Mouse (Mus musculus) mature B cell (primary cell): ENCODE measurements at regions not wholly inside any gene's neighbourhood (a gene's known extent, or its start where the extent isn't known, plus 50 kb on each side); places are given as distances from the start of the nearest gene placed in this dataset.

Source experiments
- in situ Hi-C: fragments of 300-500 bp; cut with MboI; formaldehyde crosslinking; loops from 2 replicates; pipeline ENCODE4 v1.14.3; 2019

DNA sequence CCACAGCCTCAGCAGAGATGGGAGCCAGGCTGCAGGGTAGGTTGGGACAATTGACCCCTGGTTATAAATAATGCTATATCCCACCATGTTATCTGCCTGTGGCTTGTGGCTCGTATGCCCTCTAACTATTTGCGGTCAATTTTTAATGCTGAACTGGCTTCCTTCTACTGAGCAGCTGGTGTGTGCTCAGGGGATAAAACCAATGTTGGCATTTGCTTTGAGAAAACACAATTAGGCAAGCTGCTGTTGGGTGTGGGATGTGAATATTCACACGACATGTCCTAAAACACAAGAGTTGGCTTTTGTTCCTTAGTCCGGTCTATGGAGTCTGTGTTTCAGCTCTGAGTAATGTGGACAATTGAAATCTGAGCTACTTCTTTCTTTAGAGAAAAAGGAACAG, 123.6 kb upstream of the Npvf start:
- in situ Hi-C loops, result no loop called here

DNA sequence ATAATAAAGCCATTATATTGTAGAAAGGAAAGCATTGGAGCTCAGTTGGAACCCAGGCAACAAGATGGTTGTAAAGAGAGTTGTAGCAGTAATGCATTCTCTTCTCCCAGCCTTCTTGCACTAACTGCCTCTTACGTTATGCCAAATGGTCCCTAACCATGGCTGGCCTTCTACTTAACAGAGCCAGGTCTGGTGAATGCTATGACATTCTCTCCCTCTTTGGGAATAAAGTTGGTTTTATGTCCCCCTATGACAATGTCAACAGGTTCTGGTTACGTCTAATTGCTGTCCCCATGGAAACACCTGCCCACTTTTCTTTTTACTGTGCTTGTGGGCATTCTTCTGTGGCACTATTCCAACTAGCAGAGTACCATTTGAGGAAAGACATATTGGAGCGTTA, 126.4 kb upstream of the Npvf start:
- in situ Hi-C loops, result no loop called here

DNA sequence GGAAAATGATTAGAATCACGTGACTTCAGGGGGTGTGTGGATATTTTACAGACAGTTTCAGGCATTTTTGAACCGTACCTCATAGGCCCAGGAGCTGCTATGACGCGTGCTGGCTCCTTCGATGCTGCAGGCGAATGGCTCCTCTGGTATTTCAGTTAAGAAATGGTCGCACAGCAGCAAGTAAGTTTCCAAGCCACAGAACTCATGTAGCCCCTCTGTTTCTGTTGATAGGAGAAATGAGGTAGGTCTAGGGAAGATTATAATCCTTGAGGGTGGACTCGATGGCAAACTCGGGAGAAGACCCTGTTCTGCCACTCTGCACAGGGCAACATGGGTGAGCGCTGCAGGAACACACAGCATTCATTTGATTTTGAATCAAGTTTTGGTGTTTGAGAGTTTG, 127.0 kb upstream of the Npvf start:
- in situ Hi-C loops, result no loop called here

DNA sequence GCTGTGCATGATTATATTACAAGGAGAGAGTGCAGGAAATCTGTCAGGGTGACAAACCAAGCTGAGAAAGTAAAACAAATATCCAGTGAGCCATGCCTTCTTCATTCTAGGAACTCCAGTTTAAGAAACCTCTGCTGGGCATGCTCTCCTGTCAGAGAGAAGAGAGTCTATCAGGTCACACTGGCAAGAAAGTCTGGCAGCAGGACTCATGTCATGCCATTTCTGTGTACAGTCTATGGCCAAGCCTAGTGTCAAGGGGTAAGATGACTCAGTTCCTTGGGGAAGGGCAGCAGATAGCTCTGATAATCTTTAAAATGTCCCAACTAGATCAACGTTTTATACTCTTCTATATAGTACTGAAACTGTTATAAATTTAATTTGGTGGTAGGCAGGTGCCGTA, 128.0 kb upstream of the Npvf start:
- in situ Hi-C loops, result no loop called here

DNA sequence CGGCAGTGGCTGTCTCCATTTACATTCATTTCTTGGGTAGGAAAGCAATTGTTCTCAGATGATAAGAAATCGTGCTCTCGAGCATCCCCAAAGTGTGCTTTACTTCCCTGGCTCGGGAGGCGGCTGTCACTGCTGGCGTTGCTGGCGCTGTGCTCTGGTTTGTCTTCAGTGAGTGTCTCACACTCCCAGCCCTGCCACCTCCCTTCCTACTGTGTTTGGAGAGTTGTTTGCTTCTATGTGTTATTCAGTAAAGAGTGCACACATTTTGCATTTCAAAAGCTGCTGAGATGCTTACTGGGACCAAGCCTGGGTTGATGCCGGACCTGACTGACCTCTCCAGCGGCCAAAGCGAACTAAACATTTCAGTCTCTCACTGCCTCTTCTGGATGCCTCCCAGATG, 129.3 kb upstream of the Npvf start:
- in situ Hi-C loops, result no loop called here

DNA sequence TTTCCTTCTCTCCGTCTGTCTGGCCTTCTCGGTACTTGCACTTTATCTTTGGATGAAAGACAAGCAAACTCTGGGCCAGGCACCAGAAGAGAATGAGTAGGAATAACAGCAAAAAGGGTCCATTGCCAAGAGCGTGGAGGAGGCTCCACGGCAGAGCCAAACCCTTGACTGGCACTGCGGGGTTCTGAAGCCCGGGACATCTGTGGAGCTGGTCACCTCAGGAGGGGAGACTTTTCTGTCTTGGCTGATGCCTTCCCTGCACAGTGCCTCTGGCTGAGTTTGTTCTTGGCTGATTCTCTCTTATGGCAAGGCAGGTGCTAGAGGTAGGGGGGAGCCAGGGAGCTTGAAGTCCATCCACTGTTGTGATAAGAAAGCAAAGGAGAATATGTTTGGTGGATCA, 130.1 kb upstream of the Npvf start:
- in situ Hi-C loops, result no loop called here

DNA sequence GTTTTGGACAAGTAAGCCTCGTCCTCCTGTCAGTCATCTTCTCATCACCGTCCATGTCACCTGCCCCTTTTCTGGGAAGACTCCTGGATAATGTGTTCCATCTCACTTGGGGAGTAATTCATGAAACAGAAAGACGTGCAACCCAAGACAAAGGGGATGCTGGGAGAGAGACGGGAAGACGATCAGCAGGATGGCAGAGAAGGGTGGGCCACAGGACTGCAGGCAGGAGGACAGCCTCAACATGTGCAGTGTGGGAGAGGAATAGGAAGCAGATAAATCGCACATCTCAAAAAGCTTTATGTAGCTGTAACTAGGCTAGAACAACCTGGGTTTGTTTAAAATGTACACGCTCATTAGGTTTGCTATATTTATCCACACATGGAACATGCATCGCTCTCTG, 133.4 kb upstream of the Npvf start:
- in situ Hi-C loops, result no loop called here

DNA sequence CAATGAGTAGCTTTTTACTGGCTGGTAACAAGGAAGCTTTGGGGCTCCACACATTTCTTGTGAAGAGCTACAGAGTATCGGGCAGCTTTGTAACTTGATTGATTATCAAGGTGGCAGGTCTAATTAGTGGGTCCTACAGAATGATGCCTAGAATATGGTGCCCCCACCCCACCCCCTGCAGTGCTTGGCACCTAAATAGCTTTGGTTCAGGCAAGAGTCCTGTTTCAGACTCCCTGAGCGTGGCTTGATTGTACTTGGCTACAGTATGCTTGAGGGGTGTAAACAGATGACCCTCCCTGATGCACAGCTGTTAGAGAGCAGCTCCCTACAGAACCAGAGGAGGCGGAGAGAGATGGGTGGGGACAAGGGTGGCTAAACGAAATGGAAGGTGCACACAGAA, 145.7 kb upstream of the Npvf start:
- in situ Hi-C loops, result loop anchor here (25.0 kb wide), 1 partner anchor 1437 kb away; the partner anchor contains the start of genes Hoxa10, Hoxa11 and Hoxa9

DNA sequence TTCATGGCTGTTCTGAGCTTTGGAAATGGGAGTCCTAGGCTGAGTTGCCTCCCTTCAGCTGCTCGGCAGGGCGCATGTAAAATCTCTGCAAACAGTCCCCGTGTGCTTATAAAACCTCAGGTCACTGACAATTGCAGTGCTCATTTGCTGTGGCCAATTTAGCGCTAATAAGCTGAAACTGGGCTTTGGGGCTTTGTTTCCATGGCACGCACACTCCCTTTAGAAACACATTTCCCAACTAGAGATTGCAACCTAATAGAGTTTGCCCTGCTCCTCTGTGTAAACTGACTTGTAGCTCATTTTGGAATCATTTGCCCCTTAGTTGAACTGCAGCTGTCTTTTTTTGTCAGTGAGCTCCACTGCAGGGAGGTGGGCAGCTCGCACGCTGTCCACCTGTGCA, 148.7 kb upstream of the Npvf start:
- in situ Hi-C loops, result loop anchor here (25.0 kb wide), 1 partner anchor 1434 kb away; the partner anchor contains the start of genes Hoxa10, Hoxa11 and Hoxa9

DNA sequence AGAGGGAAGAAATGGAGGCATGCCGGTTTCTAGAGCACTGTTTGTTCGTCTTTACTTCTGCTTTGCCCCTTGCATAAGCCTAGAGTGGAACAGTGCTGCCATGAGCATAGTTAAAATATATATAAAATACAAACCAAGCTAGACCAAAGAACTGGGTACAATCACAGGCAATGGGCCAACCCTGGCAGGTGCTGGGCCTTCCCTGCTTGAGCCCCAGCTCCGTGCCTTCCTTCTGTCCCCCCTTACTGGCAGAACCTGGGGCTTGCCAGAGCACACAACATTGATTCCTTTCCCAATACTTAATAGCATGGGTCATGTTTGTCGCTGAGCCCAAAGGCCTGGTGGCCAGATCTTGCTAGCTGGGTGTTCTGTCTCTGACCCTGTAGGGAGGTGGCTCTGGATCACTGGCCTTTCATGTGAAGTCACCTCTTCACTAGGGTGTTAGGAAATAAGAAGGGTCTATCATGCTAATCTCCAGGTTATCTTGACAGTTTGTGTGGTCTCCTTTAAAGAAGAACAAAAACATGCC, 150.3 kb upstream of the Npvf start:
- in situ Hi-C loops, result loop anchor here (25.0 kb wide), 1 partner anchor 1433 kb away; the partner anchor contains the start of genes Hoxa10, Hoxa11 and Hoxa9

DNA sequence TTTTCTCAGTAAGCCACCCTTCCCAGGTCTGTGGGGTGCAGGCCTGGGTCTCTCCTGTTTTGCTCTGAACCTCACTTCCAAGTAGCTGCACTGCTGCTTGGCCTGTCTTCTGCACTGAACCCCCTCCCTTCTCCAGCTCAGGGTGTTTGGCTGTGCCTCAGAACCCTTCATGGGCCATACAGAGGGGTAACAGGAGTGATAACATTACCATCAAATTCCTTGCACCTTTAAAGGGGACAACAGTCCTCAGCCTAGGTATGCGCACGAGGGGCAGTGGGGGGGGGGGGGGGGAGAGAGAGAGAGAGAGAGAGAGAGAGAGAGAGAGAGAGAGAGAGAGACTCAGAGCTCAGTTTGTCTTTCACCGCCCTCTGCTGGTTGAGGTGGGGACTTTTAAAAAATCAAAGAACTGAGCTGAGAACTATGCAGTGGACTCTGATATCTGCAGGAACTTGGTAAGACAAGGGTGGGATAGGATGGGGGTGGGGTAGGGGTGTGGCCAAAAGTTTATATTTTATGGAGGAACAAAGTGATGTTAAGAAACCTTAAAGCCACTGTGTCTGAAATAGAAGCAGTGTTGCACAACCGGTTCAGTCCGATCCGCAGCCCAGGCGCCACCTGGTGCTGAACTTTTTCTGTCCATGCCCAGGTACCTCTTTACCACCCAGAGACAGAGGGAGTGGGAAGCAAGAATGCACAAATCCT, 152.3 kb upstream of the Npvf start:
- in situ Hi-C loops, result loop anchor here (25.0 kb wide), 1 partner anchor 1431 kb away; the partner anchor contains the start of genes Hoxa10, Hoxa11 and Hoxa9

DNA sequence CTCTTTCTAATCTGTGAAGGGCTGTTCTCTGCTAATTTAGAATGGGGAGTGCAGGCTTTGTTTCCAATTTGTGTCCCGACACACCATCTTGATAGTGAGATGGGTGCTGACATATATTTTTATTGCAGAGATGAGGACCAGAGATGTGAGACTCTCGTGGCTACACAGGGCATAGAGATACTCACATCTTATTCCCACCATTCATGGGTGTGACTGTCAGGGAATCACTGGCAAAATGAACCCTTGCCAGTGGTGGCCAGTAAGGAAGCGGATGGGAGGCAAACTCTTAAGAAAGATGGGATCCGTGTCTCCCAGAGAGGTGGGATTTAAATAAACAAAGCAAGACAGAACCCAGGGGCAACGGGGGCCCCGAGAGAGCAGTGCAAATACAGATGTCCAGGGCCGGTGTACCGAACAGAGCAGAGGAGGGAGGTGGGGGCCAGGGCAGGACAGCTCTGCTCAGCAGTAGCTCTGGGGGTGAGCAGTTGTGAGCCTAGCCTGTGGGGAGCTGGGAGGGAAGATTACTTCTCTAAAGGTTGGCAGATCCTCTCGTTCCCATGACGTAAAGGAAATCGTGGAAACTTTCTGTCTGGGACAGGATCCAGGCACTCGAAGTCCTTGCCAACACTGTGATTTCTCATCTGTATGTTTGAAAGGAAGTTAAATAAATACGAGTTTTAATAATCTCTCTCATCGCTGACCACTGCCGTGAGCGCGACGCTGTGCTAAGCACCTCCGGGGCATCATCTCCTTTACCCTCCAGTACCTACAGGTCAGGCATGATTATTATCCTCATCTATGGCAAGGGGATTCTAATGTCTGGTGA, 153.2 kb upstream of the Npvf start:
- in situ Hi-C loops, result loop anchor here (25.0 kb wide), 1 partner anchor 1430 kb away; the partner anchor contains the start of genes Hoxa10, Hoxa11 and Hoxa9

DNA sequence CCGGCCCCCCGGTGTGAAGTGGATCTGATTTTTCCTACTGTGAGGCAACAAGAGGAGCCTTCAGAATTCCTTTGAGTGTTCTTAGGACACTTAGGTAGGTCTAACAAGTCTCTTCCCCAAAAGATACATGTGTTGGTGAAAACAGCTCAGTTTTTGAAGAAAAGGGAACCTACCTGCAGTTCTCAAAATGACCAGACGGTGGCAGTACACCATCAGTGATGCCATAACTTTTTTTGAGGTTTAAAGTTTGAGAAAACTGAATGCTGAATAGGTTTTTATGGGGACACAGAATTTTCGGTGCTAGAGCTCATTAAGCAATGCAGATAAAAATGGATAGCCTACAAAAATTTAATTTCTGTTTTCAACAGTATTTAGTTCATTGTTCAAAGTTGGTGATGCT, 153.9 kb upstream of the Npvf start:
- in situ Hi-C loops, result loop anchor here (25.0 kb wide), 1 partner anchor 1429 kb away; the partner anchor contains the start of genes Hoxa10, Hoxa11 and Hoxa9

DNA sequence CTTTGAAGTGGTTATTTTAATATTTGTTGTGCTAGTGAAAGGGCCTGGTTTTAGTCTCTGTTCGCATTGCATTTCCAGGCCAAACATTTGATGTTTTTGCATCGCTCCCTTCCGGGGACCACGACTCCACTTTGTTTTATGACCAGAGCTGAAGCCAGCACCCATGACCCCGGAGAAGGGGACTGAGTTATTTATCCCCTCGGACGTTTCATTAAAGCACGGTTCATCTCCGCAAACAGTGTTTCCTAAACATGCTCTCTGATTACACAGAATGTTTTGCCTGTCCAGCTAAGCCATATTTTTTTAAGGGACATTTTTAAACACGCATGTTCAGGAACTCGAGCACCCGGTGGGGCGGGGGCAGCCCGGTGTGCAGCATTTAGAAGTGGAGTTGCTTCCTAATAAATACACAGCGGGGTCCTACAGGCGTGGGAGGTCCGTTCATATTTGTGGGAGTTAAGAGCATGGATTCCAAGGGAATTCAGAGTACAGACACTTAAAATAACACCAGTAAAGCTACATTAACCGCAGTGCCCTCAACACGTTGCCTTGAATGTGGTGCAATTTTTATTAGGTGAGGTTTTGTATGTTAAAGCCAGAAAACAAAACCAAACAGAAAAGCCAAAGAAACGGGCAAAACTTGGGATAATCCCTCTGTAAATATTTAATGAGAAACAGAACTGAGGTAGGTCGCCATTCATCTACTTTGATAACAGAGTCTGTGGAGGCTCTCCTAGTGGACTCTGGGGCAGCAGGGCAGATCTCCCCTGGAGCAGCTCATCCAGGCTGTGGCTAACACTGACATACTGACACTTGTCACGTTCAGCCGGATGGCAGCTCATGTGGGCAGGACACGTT, 154.8 kb upstream of the Npvf start:
- in situ Hi-C loops, result loop anchor here (25.0 kb wide), 1 partner anchor 1428 kb away; the partner anchor contains the start of genes Hoxa10, Hoxa11 and Hoxa9

DNA sequence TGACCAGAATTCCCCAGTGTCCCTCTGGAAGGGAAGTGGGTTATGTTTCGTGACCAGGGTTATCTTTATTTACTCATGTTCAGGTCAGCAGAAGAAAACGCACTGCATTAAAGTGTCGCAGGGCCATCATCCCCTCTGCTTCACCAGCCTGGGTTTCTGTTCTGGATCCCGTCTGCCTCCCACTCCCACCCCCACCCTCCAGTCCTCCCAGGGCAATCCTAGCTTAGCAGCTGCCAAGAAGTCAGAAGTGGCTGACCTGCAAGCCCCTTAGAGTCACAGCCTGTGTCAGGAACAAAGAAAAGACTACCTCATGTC, 155.4 kb upstream of the Npvf start:
- in situ Hi-C loops, result loop anchor here (25.0 kb wide), 1 partner anchor 1428 kb away; the partner anchor contains the start of genes Hoxa10, Hoxa11 and Hoxa9

DNA sequence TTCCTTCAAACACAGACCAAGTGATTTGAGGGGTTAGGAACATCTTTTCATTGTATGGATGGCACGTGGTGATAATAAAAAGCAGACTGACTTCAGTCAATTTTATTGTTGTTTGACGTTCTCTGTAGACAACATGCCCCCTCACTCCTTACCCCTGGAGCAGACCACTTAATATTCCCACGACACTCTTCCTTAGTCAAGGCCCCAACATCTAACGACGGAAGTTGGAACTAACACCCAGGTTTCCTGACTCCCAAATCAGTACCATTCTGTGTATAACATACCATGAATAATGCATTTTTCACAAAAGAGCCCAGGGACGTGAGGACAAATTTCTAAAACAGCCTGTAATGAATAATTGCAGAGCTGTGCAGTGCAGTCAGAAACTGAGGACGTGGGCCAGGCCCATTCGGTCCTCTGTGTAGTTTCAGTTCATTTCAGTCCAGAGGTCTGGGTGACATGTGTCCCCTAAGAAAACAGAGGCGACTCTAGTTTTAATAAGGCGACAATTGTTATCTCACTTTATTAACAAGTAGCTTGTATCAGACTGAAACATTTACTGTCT, 160.8 kb upstream of the Npvf start:
- in situ Hi-C loops, result loop anchor here (10.0 to 25.0 kb wide), 3 partner anchors 120 to 1422 kb away; partner anchors contain the start of genes Hoxa10, Hoxa11 and Hoxa9

DNA sequence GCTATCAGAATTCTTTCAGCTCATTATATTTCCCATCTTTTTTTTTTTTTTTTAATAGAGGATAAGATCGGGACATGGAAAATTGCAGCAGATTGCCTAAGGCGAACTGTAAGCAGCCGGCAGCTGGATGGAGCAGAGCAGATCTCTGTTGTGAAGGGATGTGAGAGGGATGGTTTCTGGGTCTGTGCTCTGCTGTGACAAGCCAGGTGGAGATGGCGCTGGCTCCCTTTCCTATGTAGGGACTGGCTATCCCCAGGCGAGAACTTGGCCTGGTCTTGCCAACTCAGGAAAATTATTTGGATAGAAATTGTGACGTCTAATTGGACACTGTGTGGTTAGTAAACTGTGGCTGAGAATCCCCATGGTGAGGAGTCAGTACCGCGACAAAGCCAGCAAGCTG, 161.3 kb upstream of the Npvf start:
- in situ Hi-C loops, result loop anchor here (10.0 to 25.0 kb wide), 3 partner anchors 119 to 1422 kb away; partner anchors contain the start of genes Hoxa10, Hoxa11 and Hoxa9

DNA sequence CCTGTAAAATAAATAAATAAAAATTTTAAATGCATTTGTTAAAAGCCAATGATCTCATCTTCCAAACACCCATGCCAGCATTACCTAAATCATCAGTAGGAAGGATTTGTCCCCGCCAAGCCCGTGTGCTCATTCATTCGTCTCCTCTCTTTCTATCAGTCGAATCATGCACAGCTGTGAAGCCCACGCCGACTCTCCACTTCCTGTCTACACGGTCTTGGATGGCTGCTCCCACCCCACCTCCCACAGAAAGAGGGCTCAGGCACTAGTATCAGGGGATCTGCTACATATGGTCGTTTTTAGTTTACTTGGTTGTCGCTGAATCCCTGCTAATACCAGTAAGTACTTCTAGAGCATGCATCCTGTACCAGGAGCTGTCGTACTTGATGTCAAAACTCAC, 163.2 kb upstream of the Npvf start:
- in situ Hi-C loops, result loop anchor here (10.0 to 25.0 kb wide), 3 partner anchors 117 to 1420 kb away; partner anchors contain the start of genes Hoxa10, Hoxa11 and Hoxa9

DNA sequence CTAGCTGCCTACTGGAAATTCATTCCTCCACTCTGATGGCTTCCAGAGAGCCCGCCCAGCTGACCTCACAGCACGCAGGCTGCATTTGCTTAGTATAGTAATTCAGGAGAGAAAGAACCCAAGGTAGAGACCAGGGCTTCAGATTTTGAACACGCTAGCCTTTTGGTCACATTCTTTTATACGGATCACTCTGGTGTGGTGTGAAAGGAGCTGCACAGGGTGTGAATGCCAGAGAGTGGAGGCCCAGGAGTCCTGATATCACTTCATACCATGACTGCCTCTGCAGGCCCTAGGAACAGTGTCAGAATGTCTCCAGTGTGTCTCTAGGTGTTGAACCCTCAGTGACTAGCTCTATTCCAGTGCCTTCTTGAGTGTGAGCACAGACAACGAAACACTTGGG, 164.2 kb upstream of the Npvf start:
- in situ Hi-C loops, result loop anchor here (10.0 to 25.0 kb wide), 3 partner anchors 116 to 1419 kb away; partner anchors contain the start of genes Hoxa10, Hoxa11 and Hoxa9

DNA sequence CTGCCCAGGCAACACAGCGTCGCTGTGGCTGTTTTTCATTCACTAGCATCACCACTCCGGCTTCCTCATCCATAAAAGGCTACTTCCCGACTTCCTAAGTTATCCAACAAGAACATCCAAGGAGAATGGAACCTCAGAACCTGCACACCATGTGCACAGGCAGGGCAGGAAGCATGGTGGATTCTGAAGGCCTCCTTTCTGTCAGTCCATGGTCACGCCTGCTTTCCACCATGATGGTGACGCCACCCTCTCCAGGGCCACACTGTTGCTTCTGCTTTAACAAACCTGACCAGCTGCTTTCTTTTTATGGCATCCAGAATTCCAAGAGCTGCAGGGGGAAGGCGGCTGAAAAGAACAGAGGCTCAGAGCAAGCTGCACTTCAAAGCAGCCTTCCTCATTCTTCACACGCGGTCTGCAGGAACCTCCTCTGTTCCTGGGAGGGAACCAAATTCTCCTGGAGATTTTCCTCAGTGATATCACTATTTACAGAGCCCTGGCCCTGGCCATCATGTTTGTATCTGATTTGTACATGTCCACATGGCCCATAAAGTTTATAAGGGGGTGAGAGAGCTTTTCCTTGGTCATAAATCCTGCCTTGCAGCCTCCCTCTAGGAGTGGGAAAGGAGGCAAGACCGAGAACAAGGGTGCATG, 164.8 kb upstream of the Npvf start:
- in situ Hi-C loops, result loop anchor here (10.0 to 25.0 kb wide), 3 partner anchors 116 to 1418 kb away; partner anchors contain the start of genes Hoxa10, Hoxa11 and Hoxa9
